Mouse (Mus musculus) c-Kit-negative CD71-positive TER-119-positive erythroid progenitor cells, embryonic 14.5 days (primary cell): ENCODE data around the gene Pptc7.
"Not testable (repeated sequence)": the region's sequence is repeated elsewhere in the genome, so short reads cannot be mapped to it uniquely, and the experiment has no call there.

ENCODE experiments used
- DNase-seq: peaks from one replicate; pipeline ENCODE4 v3.0.0-alpha.2; 2013; ENCODE audit warnings: low read depth, low spot score

Gene Pptc7

DNA sequence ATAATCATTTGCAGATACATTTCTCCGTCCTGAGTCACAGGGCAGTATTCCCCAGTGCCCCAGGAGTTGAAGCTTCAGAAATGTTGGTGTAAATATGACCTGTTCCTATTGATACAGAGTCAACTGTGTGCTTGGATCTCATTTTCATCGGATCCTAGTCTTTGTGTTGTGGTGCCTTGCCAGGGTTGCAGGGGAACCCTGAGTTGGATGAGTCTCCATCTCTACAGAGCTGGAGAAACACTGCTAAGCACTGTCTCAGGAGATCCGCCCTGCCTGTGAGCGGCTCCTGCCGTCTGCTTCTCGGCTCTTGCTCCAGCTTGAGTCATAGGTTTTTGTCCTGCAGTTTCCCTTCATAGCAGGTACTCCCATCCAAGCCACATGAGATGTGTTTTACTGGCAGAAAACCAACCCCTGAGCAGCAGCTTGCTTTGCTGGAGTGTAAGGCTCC is 15.9 kb downstream of the Pptc7 start:
- DNase-seq = no peak

DNA sequence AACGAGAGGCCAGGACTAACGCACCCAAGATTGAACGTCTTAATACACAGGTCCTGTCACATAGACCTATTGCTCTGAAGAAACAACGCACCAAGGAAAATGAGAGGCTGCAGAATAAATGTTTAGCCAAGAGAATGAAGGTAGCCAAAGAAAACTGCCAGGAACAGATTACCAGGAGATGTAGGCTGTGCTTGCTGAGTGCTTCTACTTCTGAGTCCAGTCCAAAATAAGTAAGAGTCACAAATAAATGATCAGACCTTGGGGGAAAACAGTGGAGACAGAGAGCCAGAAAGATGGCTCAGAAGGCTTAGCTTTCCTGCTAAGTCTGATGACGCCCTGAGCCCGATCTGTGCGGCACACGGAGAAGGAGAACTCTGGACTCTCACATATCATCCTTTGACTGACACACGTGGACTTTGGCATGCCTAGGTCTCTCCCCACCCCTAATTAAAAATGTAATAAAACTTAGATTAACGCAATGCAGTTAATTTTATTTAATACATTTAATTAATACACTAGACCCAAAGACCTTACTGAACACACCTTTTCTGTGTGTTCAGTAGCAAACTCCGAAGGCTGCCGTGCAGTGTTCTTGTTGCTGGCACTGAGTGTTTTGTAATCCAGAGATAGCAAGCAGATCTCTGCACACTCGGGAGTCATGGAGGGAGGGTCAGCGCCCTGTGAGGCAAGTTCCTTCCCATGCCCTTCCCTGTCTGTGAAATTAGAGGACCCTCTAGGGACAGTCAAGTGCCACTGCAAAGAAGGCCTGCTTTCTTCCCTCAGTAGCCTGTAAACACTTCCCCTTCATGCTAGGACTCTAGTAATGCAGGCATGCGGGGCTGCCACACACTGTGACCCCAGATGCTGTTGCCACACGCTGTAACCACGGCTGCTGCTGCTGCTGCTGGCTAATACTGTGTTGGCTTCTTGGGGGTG is 18.9 kb downstream of the Pptc7 start:
- DNase-seq = no peak

DNA sequence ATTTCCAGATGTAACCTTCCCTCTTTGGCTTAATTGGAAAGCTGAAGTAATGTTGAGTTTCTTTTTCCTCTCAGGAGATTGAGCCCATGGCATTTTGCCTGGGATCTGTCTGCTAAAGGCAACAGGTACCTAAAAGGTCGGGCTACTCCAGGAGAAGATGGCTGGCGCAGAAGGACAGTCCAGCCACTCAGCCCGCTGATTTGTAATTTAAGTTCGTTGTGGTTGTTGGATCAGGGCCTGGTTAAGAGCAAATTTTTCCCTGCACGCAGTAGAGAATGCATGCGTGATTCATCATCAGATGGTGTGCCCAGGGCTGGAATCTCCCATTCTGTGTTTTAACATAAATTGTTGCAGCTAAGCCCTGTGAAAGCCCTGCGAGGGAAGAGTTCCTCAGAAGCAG is 19.8 kb downstream of the Pptc7 start:
- no peak for DNase-seq

DNA sequence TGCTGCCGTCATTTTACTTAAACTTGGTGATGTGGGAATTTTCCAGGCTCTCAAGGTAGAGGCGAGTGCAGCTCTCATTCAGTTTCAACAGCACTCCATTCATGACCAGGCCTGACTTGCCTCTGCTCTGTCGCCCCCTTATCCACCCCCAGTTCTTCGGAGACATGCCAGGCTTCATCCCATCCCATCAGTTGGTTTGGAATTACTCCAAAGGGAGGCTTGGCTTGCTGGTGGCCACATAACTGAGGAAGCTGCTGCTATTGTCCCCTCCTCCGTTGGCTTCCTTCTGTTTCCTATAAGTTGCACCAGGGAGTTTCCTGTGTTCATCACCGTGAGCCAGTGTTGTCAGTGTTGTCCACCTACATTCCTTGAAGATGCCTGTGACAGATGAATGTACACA is 20.4 kb downstream of the Pptc7 start:
- no peak for DNase-seq

DNA sequence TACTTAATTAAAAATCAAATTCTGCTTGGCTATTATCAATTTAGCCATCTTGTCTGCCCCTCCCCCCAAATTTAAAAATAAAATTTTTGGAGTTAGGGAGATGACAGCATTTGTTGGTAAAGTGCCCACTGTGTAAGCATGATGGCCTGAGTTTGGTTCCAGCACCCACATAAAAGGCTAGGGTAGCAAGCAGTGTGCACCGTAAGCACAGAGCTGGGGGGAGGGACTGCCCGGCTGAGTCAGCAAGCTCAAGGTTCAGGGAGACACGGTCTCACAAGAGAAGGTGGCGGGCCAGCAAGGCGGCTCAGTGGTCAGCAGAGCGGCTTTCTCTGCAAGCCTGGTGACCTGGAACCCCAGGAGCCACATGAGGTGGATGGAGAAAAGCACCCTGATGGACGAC is 21.3 kb downstream of the Pptc7 start:
- DNase-seq = no peak

DNA sequence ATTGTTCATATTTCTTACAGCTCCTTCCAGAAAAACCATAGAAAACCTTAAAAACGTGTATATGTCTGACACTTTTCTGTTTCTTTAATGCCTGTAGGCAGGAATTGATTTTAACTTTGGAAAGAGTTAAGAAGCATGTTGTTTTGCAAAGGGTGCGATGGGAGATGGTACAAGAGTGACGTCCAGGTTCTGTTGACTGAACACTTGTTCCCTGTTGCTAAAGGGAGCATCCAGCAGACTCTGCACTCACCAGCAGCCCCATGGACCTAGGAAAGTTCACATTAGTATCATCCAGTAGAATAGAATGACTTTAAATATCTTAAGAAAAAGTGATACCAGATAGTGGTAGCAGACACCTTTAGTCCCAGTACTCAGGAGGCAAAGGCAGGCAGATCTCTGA is 22.4 kb downstream of the Pptc7 start:
- no peak for DNase-seq

DNA sequence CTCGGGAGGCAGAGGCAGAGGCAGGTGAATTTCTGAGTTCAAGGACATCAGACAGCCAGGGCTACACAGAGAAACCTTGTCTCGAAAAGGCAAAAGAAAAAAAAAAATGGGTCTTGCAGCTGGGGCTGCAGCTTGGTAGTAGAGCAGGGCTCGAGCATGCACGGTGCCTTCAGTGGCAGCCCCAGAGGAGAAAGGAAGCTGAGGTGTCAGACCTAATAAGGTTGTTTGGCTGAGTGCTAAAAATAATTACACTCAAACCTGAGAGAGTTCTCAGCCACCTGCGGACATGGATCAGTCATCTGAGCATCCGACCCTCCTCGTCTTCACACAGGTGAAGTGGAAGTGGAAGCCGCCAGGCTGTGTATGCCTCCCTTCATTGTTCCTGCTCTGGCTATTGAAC is 26.5 kb downstream of the Pptc7 start:
- no peak for DNase-seq

DNA sequence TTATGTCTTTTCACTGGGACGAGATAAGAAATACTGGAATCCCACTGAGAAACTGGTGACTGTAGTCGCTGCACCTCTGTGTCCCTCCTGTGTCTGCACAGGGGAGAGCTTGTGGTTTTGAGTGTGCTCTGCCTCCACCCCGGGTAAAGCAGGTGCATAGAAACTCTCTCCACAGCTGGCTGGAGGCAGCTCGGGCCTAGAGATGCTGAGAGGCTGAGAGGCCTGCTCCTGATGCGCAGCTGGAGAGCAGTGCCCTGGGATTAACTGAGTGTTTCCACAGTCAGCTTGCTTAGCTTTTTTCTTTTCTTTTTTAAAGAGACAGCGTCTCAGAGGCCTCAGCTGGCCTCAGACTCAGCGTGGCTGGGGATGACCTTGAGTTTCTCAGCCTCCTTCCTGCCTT is 27.5 kb downstream of the Pptc7 start:
- no peak for DNase-seq

DNA sequence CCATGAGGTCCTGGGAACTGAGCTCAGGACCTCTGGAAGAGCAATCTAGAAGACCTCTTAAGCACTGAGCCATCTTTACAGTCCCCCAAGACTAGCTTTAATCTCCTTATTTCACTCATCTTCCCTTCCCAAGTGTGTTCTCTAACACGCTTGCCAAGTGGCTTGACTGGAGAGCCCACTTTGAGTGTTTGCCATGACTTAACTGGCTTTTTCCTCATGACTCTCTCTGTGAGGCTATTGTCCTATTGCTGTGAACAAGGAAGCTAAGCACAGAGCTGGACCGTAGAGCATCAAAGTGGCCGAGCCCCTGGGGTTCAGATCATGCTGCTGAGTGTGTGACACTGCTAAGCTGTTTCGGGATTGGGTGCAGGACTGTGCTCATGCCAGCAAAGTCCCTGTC is 28.2 kb downstream of the Pptc7 start:
- no peak for DNase-seq

DNA sequence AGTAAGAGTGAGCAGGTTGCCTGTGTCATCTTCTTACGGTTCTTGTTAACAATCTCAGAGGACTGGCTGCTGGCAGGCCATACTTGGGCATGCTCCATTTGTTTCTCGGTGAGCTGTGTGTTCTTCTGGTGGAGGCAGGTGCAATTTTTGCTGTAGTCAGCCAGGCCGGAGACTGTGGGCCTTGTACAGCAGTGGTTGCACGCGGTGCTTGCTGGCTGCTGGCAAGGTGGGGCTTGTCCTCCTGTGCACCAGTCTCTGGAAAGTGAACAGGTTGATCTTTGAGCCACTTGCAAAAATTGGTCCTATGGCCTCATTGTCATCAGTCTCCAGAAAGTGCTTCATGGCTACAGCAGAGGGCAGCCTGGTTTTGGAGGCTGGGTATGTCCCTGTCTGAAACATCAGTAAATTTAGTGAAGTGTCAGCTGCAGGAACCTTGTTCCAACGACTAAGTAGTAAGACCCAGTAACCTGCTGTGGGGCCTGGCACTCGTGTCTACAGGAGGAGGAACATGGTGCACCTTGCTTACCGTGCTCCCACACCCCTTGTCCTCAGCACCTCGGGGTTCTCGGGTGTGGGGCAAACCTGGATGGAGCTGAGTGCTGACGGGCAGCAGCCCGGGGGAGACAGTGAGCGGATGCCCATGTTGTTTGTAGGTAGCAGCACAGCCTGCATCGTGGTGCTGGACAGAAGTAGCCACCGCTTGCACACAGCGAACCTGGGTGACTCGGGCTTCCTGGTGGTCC is 28.9 kb downstream of the Pptc7 start:
- DNase-seq = no peak

DNA sequence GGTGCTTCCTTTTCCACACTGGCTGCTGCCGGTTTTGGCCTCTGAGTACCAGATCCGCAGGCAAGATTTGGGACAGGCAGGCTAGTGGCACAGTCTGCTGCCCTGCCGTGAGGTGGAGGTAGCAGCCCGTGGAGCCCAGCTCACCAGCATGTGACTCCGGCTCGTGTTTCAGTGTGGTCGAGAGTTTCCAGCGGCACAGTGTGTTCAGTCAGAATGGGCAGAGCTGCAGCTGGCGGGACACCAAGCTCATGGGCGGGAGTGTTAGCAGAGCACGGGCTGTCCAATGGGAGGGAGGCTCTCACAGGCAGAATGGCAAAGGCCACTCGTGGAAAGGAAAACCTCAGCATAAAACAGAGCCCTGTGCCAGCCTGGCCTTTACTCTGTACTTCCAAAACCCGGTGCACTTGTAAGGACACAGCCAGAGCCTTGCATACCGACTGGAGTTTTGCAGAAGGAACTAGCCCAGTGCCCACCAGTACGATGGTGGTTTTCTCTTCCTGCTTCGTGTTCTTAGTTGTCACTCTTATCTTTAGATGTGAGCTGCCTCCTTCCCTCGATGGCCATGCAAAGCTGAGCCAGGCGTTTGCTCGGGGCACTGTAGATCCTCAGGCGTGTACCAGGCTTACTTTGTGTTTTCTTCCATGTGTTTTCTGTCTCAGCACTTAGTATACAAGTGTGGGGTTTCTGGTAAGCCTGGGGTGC is 31.0 kb downstream of the Pptc7 start:
- no peak for DNase-seq

DNA sequence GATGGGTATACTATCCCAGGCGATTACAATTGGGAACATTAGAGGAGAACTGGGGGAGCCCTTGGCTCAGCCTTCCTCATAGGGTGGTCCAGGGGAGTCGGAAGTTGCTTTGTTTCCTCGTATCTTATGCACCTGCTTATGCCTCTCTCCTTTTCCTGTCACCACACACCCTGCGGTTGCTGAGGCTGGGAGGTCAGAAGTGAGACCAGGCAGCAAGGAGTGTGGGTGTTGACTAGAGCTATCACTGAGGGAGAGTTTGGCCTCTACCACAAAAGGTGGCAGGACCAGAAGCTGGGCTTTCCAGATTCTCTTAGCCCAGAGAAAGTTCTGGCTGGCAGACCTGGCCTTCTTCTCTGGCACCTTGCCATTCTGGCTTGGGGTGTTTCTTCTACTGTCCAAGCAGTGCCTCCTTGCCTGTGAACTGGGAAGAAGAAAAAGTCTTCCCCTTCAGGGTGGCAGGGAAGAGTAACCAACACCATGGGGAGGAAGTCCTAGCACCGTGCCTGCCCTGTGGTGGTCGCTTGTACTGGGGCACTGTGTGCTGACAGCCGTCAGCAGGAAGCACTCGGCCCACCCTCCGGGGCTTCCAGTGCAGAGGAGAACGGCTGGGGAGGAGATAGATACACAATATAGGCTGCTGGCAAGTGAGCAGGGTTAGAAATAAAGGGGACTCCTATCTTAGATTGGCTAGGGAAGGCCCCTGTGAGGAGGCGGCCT is 33.3 kb downstream of the Pptc7 start:
- no peak for DNase-seq

DNA sequence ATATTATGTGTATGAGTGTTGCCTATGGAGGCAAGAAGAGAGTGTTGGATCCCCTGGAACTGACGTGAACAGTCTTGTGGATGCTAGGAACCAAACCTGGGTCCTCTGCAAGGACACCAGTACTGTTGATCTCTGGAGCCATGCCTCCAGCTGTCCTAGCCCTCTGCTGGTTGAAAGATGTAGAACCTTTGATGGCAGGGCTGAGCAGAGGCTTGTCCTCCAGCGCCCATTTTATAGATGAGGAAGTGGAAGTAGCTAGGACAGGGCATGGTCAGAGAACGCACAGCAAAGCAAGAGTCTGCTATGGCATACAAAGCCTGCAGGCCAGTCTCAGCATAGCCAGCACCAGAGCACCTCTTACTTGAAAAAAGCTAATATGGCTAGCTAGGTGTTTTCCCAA is 33.9 kb downstream of the Pptc7 start:
- no peak for DNase-seq

DNA sequence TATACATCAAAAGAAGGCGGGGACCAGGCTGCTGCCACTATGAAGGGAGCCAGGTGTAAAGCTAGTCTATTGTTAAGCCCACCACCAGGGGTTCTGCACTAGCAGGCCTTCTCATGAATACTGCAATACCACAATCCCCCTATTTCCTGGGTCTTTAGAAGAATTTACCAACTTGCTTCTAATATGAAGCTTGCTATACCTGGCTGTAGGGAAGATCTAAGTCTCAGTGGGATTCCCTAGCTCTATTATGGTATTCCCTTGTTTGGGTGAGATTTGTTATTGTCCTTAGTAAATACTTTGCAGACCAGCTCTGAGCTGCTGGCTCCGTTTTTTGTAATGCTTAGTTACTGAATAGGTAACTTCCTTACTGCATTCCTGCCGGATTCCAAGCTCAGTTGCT is 34.8 kb downstream of the Pptc7 start:
- DNase-seq = not testable (repeated sequence)

DNA sequence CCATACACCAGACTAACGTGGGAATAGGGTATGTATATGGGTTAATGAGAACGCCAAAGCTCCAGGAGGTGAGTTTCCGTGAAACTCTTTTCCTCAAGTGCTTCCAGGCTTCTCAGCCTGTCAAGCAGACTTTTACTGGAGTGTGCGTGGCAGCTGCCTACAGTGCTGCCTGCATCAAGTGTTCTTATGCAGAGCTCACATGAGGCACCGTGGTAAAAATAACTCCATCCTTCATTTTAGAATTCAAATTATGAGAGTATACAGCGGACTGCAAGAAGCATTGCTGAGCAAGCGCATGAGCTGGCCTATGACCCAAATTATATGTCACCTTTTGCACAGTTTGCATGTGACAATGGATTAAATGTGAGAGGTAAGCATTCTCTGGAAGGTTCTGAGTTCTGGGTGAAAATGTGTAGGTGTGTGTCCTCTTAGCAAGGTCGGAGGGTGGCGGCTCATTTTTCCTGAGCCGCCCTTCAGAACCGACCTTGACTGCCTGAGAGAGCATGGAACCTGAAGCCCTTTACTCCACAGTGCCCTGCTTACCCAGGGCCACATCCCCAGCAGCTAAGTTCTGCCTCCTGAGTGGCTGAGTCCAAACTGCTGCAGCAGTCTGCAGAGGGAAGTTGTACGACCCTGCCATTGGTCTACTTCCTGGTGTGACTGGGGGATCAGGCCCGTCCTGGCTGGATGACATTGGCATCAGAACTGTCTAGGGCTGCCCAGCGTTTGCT is 35.5 kb downstream of the Pptc7 start:
- DNase-seq = no peak

DNA sequence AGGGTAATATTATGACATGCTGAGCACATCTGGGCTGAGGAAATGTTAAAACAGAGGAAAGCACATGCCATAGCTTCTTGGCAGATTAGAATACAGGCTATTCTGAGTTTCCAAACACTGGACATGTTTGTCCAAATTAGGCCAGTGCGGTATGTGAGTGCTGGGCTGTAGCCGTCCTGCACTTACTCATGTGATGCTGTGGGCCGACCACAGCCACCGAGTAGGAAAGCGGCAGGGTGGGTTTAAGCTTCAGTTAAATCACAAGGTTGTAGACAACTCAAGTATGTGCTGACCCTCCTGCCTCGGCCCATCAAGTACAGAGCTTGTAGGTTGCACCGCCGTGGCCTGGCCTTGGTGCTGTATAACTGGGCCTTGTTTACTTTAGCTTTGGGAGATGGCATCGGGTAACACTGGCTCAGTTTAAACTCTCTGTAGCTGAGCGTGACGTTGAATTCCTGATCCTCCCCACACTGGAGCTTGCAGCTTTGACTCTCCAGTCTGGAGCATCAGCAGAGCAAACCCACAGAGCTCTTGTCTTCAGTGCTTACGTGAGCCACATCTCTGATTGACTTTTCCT is 36.1 kb downstream of the Pptc7 start:
- no peak for DNase-seq

DNA sequence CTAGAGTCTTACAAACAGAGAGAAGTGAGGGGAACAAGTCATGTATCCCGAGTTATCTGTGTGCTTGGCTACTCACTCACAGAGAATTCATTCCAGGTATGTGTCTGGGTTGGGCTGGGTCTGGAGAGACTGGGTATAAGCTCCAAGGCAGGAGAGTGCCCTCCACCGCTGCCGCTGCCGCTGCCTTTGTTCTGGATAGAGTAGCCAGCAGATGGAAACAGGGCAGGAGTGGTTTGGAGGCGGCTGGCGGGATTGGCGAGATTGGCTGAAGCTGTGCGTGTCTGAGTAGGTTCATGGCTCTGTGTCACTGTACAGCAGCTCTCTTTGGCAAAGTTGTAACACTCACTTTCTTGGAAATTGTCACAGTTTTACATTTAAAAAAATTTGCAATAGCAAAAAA is 39.4 kb downstream of the Pptc7 start:
- DNase-seq = no peak

DNA sequence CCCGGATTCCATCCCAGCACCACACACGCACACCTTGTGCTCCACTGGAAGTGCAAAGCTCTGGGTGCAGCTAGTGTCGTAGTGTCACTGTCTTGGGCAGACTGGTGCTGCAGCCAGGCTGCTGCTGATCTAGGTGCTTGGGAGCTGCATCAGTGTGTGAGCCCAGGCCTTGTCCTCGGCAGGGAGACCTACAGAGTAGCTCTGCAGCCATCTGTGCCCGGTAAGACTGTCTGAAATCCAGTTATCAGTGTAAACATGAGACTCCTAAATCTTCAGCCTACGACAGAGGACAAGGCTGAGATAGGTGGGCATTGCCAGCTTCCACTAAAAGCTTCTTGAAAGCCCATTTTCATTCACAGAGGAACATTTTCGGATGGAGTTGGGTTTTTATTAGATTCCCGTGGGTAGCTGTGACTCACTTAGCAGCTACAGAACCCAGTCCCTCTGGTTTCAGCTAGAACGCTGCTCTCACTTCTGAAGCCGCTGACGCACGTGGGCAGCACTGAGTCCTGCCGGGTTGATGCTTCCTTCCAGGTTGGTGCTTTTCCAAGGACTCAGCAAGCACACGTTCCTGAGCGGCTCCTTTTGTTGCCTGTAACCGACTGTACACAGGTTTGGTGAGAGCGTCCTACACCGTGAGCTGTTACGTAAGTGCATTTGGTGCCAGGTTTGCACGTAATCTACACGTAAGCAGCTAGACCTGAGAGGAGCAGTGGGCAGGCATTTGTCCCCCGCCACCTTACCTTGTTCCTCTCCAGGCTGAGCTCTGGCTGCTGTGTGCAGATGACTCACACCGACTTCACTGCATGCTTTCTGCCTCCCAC is 40.7 kb downstream of the Pptc7 start:
- DNase-seq = no peak

DNA sequence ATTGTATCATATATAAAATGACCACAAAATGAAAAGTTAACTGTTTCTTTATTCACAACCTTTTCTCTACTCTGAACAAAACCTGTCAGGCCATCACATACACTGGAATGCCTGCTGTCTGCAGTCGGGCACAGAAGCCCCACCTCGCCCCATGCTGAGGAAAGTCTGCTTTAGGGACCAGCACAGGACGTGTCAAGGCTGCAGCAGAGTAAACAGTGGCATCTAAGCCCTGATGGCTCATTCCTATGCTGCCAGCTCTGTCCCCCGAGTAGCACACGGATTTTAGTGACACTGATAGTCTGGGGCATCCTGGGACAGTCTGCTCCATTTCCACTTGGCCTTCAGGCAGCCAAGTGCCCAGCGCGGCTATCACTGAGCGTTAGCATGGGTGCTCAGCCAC is 41.3 kb downstream of the Pptc7 start:
- DNase-seq = no peak

DNA sequence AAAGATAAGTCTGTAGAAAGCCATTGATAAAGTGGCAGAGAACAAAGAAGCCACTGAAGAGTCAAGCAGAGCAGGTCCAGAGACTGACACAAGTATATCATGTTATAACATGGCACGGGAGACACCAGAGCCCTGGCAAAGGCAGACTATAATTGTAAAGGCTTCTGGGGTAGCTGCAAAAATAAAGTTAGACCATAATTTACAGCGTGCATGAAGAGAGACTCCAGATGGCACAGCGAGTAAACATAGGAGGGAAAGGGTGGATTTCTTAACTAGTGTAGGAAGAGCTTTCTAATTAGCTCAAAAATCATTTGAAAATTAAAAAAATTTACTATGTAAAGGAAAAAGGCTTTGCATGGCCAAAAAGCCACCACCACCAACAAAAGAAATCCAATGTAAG is 43.1 kb downstream of the Pptc7 start:
- no peak for DNase-seq
